Mouse (Mus musculus) frontal cortex, adult 2 months (tissue): Measurements from ENCODE around the gene Dzank1. TPM values are rescaled to one million over a fixed set of nuclear protein-coding genes. Genes with fewer than 3 reads are reported as not detected.
A peak's percentile ranks its signal among the peaks of the same experiment; 100 is the strongest.

Experiments
- DNase-seq, 2 experiments: peaks; one replicate each; pipeline ENCODE4 v3.0.0; 2022; ENCODE audit warnings: low spot score in 1 of 2; ENCODE audit errors: extremely low spot score in 1 of 2
- polyA plus RNA-seq: library from polyadenylated mRNA; depleted of rRNA; stranded (reverse); fragments of >200 nt; gene quantifications from 2 replicates; pipeline ENCODE4 v1.2.3, GENCODE M21; 2012

Dzank1 gene
- polyA plus RNA-seq, 1 experiment = 78.2 TPM

DNA sequence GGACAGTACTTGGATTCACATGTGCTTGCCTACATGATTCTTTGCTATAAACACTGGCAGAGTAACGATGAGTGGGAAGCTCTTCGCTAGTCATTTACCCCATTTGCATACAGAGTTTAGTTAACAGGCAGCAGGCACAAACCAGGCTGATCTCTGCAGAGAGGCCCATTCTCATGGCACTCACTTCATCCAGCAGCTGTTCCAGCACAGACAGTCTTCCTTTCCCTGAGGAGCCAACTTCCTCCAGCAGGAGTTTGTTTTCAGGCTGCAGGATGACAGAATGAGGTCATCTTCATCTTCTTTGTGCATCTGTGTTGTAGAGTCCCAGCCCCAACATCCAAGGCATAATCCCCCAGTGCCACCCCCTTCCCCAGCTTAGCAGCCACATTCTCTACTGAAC lies 47.8 kb downstream of the Dzank1 start:
- peak; percentile 75 to 78 for DNase-seq

DNA sequence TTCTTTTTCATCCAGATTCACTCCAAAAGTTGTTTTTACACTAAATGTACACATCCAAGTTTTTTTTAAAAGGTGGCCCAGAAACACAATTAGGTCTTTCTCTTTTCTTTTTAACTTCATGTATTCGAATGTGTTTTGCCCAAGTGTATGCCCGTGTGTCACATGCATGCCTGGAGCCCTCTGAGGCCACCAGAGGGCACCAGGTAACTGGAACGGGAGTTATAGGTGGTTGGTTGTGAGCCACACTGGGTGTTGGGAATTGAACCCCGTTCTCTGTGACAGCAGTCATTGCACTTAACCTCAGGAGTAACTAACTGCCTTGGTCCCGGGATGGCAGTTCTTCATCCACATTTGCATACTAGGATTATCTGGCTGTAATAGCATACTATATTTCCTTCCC lies 60.0 kb downstream of the Dzank1 start:
- DNase-seq = no peak

DNA sequence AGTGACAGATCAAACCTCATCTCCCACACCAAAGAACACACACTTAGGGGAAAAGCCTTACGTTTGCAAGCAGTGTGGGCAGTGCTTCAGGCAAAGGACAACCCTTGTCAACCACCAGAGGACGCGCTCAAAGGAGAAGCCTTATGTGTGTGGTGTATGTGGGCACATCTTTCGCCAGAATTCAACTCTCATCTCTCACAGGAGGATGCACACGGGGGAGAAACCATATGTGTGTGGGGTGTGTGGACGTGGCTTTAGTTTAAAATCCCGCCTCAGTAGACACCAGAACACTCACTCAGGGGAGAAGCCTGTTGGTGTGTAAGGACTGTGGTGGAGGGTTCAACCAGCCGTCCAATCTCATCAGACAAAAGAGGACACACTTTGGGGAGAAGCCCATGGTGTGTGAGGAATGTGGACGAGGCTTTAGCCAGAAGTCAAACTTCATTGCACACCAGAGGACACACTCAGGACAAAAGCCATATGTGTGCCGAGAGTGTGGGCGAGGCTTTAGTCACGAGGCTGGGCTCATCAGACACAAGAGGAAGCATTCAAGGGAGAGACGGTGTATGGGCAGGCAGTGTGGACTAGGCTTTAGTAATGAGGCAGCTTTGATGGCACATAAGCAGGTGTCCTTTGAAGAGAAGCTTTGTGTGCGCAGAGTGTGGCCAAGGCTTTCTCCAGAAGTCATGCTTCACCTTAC lies 61.2 kb downstream of the Dzank1 start:
- DNase-seq = peak; percentile 46 to 64

DNA sequence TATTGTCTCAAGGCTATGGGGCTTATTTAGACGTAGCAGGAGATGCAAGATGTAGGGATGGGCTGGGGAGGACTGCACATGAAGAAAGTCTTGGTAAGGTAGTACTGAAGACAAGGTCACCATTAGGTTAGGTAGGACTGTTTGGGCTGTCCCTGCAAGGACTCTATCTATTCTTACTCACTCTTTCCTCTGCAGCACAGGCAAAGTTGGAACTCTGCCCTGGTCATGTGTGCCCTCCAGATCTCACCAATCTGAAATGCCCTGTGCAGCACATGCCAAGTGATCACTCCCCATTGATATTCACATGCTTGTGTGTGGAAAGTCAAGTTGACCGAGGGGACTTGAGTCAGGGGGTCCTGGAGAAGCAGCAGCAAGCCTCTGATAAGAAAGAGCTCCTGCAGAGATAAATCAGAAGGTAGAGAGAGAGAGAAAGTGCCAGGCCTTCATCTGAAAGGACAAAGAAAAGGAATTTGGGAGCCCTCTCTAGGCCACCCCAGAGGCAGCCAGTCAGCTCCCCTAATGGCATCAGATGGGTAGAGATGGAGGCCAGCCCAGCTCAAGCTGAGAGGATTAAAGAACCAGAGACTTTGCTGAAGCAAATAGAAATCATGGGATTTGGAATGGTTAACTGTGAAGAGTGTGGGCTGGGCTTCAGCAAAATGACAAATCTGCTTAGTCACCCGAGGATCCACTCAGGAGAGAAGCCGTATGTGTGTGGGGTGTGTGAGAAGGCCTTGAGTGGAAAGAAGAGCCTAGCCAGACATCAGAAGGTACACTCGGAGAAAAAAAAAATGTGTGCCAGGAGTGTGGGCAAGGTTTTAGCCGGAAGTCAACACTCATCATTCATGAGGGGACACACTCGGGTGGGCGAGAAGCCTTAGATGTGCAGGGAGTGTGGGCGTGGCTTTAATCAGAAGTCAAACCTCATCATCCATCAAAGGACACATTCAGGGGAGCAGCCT lies 62.1 kb downstream of the Dzank1 start:
- peak; percentile 79 to 87 for DNase-seq

DNA sequence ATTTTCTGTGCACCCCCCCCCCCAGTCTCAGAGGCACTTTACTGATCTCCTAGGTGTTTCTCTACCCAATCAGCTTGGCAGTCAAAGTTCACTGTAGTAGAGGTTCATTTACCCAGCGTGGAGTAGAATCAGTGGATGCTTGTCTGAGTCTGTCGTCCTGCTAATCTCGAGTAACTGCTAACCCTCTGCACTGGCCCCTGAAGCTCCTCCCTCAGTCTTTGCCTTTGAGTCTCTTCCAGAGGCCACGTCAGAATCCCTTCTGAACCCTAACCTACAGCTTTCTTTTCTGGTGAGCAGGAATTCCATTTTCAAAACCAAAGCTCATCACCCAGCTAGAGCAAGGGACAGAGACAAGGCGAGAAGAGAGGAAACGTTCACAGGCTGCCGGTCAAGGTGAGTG lies 63.0 kb downstream of the Dzank1 start:
- DNase-seq = no peak

DNA sequence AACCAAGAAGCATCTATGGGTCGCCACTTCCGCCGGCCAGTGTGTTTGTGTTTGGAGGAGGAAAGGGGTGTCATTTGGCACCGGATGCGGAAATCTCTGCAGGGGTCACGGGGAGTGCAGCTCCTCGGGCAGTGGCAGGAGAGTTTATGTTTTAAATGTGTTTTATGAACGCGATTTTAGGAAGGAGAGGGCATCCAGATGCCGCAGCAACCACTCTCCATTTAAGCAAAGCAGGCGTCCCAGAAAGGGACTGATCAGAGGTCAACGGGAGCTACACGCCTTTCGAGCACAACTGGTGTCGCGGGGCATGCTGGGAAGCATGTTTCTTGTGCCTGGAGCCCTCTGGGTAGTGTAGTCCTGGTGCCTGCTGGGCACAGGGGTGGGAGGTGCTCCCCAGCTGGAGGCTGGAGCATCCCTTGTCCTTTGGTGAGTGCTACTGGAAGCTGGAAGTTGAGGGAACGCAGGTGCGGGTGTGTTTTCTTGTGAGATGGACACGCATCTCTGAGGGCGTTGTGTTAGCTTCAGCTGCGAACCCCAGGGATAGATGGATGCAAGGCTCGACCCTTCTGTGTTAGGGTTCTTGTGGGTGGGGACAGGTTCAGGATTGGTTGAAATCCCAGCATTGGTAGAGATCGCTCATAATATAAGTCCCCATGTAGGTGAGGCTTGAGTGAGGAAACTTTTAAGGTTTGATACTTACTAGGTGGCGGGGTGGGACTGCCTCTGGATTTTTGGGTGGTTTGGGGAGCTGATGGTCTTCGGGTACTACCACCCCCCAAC lies 68.0 kb downstream of the Dzank1 start:
- peak; percentile 87 to 90 for DNase-seq

DNA sequence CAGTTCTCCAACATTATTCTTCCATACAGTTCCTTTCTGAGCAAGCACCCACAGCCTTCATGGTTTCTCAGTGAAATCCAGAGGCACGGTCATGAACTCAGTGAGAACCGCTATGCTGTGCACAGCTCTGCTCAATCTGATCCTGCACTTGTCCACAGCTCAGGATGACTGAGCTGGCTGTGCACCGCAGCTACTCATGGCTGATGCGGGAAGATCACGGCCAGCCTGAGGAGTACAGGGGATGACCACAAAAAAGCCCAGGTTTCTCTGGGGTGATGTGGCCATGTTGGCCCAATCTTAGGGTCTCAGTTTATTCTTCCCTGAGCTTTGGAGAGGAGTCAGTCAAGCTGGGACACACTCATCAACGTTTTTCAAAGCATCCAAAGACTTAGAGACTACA lies 68.9 kb downstream of the Dzank1 start:
- no peak for DNase-seq

DNA sequence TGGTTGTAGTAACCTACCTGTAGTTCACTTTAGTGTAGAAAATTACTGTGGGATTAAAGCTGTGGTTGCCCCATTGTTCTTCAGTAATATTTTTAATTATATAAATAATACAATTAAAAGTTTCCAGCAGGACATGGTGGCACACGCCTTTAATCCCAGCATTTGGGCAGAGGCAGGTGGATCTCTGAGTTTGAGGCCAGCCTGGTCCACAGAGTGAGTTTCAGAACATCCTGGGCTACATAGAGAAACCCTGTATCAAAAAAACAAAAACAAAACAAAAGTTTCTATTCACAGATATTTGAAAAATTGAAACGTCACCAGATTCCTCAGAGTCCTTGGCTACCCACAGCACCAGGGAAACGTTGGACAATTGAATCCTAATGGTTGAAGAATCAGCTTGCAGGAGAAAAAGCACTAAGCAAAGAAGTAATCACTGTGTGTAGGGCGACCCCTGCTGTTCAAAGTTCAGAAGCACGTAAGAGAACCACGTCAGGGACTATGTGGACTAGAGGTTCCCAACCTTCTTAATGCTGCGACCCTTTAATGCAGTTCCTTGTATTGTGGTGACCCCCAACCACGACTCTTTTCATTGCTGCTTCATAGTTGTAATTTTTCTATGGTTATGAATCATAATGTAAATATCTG lies 74.7 kb downstream of the Dzank1 start:
- peak; percentile 57 to 95 for DNase-seq

DNA sequence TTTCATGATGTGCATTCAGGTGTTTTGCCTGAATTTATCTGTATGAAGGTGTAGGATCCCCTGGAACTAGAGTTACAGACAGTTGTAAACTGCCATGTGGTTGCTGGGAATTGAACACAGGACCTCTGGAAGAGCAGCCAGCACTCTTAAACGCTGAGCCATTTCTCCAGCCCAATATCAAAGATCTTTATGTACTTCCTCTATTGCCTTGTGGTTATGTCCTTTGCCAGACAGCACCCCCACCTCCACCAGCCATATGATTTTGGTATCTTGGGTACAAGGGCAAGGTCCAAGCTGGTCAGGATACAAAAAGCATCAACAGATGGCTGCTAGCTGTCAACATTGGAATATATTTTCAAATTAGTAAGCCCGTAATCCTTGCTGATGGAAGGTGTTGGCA lies 76.8 kb downstream of the Dzank1 start:
- no peak for DNase-seq

DNA sequence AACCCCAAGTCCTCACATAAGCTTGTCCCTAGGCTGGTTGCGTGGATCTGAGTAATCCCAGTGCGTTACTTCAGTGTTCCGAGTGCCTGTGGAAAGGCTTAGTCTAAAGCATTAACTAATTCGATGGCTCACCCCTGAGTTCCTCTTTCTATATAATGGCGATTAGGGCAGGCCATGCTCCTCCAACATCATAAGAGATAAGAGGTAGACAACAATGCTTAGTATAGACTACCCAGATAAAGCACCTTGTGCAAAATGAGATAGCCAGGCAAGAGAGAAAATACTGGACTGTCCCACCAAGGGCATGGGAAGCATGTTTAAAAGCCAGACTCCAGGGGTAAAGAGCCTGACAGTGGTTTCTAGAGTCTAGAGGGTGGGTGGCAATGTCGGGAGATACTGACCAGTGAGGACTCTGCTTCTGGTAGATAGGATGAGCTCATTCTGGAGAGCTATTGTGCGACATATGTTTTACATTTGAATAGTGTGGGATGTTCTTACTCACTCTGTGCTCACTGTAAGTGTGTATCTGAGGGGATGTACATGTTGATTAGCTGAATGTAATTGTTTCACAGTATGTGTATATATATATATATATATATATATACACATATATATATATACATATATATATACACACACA lies 80.7 kb downstream of the Dzank1 start:
- no peak for DNase-seq

DNA sequence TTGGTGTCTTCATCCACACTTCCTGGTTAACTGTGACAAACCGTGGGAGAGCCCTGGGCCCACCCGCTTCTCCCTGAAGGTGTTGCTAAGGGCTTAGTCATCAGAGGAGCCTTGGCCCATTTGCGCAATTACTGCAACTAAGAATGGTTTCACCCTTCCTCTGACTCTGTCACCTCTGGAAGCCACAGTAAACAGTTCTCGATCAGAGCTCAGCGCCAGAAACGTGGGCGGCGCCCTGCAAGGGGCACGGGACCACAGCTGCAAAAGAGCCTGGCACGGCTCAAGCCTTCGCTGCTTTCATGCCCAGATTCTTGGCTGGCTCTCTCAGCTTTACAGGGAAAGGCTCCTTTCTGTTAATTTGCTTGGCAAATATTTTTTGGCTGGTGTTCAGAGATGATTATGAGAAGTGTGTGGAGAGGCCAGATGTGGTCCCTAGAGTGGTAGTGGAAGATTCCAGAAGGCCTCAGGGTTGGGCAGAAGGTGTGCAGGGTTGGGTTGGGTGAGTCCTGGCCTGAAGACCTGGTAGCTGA lies 85.8 kb downstream of the Dzank1 start:
- DNase-seq = peak; percentile 63 to 80

DNA sequence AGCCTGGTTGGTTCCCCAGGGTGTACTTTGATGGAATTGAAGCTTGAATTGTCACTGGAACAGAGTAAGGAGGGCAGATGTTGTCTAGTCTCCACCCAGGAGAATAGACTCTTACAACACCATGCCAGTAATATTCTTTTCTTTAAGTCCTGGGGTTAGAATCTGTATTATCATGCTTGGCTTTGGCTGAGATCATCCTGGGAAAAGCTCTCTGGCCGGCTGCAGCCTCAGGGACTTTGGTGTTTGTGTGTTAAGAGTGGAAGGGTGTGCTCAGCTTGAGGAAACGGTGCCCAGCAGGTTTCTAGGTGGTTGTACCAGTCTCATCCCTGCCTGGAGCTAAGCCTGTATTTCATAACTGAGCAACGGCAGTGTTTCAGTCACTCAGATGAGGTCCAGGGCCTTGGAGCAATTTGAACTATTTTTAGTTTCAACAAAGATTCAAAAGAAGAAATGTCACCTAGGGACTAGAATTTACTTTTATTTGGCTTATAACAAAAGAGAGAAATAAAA lies 88.0 kb downstream of the Dzank1 start:
- DNase-seq = no peak

DNA sequence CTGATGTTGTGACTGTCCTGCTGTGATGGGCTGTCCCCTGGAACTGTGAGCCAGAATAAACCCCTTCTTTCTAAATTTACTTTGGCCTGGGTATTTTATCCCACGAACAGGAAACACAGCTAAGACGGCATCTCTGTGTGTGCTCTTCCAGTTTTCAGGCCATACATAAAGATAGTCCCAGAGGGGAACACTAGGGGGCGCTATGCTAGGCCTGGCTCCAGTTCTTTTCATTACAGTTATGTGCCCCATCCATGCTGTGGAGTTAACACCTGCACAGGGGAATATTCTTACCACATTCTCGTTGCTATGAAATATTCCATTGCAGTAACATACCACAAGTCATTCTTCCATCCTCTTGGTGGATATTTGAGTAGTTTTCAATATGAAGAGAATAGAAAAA lies 88.8 kb downstream of the Dzank1 start:
- DNase-seq = no peak

DNA sequence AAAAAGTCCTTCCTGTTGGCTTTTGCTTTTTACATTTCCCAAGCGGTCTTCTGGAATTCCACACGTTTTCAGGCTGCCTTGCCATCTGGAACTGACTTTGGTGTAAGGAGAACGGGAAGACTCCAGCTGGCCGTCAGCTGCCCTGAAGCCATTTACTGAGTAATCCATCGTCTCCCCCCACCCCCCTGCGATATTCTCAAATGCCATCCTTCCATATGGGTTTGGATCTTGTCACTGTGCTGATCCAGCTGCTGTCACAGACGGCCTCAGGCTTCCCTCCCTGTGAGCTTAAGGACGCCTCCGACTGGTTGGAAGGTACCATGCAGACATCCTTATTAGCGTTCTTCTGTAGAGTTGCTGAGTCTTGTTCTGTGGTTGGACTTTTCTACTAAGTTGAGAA lies 91.5 kb downstream of the Dzank1 start:
- DNase-seq = peak; percentile 38 to 56

DNA sequence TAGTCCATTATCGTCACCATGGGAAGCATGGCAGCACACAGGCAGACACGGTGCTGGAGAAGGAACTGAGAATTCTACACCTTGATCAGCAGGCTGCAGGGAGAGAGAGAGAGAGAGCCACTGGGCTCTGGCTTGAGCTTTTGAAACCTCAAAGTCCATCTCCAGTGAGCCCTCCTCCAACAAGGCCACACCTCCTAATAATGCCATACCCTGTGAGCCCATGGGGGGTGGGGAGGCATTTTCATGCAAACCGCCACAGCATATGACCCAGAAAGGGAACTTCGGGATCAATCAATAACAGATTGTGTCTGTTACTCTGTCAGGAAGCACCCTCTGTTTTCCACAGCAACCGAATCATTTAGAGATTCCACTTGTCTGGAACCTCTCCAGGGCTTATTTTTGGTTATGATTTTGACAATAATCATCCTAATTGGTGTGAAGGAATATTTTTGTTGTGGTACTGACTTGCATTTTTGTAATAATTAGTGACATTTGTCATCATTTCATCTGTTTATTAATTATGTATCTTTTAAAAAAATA lies 95.9 kb downstream of the Dzank1 start:
- DNase-seq = no peak

DNA sequence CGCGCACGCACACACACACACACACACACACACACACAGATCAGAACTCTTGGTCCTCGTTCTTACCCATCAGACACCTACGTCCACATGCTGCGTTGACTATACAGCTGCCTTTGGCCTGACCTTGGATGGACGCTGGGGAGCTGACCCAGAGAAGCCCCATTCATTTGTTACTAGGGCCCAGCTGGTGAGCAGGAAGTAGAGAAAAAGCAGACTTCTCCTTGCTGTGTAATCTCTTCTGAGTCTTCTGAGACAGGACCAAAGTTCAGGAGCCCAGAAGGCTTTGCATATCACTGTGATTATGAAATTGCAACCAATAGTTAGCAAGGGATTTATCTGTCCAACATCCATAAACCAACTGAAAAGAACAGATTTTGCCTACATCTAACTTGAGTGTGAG lies 98.0 kb downstream of the Dzank1 start:
- no peak for DNase-seq

DNA sequence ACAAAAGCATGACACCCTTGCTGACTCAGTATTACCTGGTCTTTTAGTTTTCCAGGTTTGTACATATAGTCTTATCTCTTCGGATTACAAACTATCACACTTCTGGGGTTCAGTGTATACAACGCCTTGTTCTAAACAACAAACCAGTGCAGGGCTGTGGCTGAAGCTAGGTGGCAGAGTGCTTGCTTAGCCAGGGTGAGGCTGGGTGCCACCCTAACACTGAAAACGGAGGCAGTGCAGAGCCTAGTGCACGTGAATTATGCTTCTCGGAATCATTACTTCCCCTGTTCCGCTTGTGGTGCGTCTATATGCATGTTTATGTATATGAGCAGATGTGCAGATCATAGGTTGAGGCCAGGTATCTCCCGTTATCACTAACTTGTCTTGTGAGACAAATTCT lies 98.6 kb downstream of the Dzank1 start:
- DNase-seq = no peak

DNA sequence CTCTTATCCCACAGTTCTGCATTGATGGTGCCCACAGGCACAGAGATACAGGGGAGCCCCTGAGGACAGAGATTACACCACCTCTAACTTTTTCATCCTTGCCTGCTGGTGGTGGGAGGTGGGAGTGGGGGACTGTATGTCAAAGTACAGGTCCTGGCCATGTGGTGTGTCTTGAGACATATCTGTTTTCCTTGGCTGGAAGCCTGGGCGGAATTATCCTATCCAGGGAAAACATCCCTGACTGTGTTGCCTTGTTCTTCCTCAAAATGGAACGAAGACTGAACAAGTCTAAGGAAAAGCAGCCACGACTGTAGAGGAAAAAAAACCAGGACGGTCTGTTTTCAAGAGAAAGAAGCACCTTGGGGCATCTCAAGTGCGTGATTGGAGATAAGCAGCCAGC lies 99.4 kb downstream of the Dzank1 start:
- DNase-seq = no peak

DNA sequence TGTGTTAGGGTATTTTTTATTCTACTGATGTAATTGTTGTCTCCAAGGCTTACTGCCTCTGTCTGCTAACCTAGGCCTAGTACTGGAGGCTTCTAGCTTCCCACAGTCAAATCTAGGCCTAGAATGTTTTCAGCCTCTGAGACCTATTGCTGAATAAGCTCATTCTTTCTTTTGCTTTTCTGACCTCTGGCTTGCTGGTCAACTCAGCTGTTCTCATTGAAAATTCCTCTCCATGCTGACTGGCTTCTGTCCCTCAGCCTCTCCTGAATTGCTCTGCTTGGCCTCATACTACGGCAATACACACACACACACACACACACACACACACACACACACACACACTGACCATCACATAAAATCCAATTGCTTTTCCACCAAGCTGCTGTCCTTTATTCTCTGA lies 101.5 kb downstream of the Dzank1 start:
- DNase-seq = no peak
